Mouse (Mus musculus) midbrain, embryonic 11.5 days (tissue): Measurements from ENCODE around the gene Cfap61. TPM values are rescaled to one million over a fixed set of nuclear protein-coding genes. Genes with fewer than 3 reads are reported as not detected.
"Not testable (repeated sequence)": the region's sequence is repeated elsewhere in the genome, so short reads cannot be mapped to it uniquely, and the experiment has no call there.

ENCODE experiments used
- ATAC-seq: fragments of 200-750 bp; cut with Nextera tagmentation; 2 replicates; pipeline ENCODE4 v1.8.0; 2017; ENCODE audit warnings: moderate TSS enrichment, moderate library complexity; ENCODE audit not compliant: low FRiP score
- DNase-seq: peaks from one replicate; pipeline ENCODE4 v3.0.0; 2015; ENCODE audit warnings: low spot score; ENCODE audit errors: missing footprints
- H3K27ac ChIP-seq: fragments of 300-500 bp; sonication (generic); 2 replicates; pipeline ENCODE4 v1.5.1; 2014; ENCODE audit warnings: low read depth, low read length
- H3K27me3 ChIP-seq: fragments of 300-500 bp; sonication (generic); 2 replicates; pipeline ENCODE4 v1.6.1; 2014; ENCODE audit warnings: mild to moderate bottlenecking, low read length, moderate library complexity, mixed read lengths; ENCODE audit not compliant: control insufficient read depth, insufficient read depth
- H3K36me3 ChIP-seq: fragments of 300-500 bp; sonication (generic); 2 replicates; pipeline ENCODE4 v1.6.1; 2014; ENCODE audit warnings: mild to moderate bottlenecking, low read length, moderate library complexity, mixed read lengths; ENCODE audit not compliant: control insufficient read depth, insufficient read depth
- H3K4me1 ChIP-seq: fragments of 300-500 bp; sonication (generic); 2 replicates; pipeline ENCODE4 v1.6.1; 2014; ENCODE audit warnings: low read length; ENCODE audit not compliant: control insufficient read depth, insufficient read depth
- H3K4me2 ChIP-seq: fragments of 300-500 bp; sonication (generic); 2 replicates; pipeline ENCODE4 v1.6.1; 2014; ENCODE audit warnings: mild to moderate bottlenecking, moderate library complexity
- H3K4me3 ChIP-seq: fragments of 300-500 bp; sonication (generic); 2 replicates; pipeline ENCODE4 v1.5.1; 2014; ENCODE audit warnings: low read depth, low read length
- H3K9ac ChIP-seq: fragments of 300-500 bp; sonication (generic); 2 replicates; pipeline ENCODE4 v1.6.1; 2014; ENCODE audit warnings: low read length
- H3K9me3 ChIP-seq: fragments of 300-500 bp; sonication (generic); 2 replicates; pipeline ENCODE4 v1.6.1; 2016; ENCODE audit warnings: low read length; ENCODE audit not compliant: control insufficient read depth
- WGBS: fragments of 180-500 bp; shearing (Covaris S2); extraction: QIAGEN DNeasy Blood & Tissue Kit; methylation state at CpG from one replicate; pipeline ENCODE4 v1.1.7; 2014; 5-methylcytosine and 5-hydroxymethylcytosine counted together
- polyA plus RNA-seq: library from polyadenylated mRNA; unstranded; fragments of >200 nt; fragmentation: Nextera tagmentation; extraction: Ambion mirVana; gene quantifications from 2 replicates; pipeline ENCODE4 v1.2.1, GENCODE M21; 2014

Cfap61 gene
- polyA plus RNA-seq, 1 experiment from 2014 or later = 0.87 TPM

- WGBS = 85% methylated on average over 6 of the region's 6 CpGs
- Histone ChIP-seq H3K9ac (peak within 1 kb of the TSS; percentile 91; the same call in 1 of the 2 replicates), H3K4me2 (peak within 1 kb of the TSS; percentile 34; the same call in 1 of the 2 replicates), H3K9me3 (no peaks in the 10 kb centered on the region), H3K4me3 (peak within 1 kb of the TSS; percentile 93; the same call in 1 of the 2 replicates), H3K27me3 (no peaks in the 10 kb centered on the region), H3K27ac (no peak within 1 kb of the TSS), H3K4me1 (peaks cover 11% of the 10 kb centered on the region), H3K36me3 (no peaks in the 10 kb centered on the region)
- no peak for DNase-seq
- no peak for ATAC-seq
Observed at GRCm38 (mm10) chr2:145901861-145902260, 32.7 kb upstream of the Cfap61 start, which contains the start of gene Naa20. TSS of gene Naa20 (plus strand) at chr2:145902099.

- peak overlapping the region; percentile 91 for H3K9ac ChIP-seq
- H3K4me3 ChIP-seq = peak overlapping the region; percentile 93
- under 1% methylated on average over 67 of the region's 68 CpGs for WGBS
Observed at GRCm38 (mm10) chr2:145903061-145903901, 31.3 kb upstream of the Cfap61 start.

GRCm38 (mm10) chr2:145903983-145904616, 30.5 kb upstream of the Cfap61 start:
- H3K27ac ChIP-seq = no peak overlapping the region

More at GRCm38 (mm10) chr2:145903061-145903901, 31.3 kb upstream of the Cfap61 start:
- no peaks in the 10 kb centered on the region for H3K36me3 ChIP-seq
- no peaks in the 10 kb centered on the region for H3K9me3 ChIP-seq
- no peaks in the 10 kb centered on the region for H3K27me3 ChIP-seq
- peaks cover 11% of the 10 kb centered on the region for H3K4me1 ChIP-seq
- peak overlapping the region; percentile 44 for H3K27ac ChIP-seq
- H3K4me2 ChIP-seq = peak overlapping the region; percentile 75
- DNase-seq (peak; percentile 98), ATAC-seq (peak; percentile 98)

DNA sequence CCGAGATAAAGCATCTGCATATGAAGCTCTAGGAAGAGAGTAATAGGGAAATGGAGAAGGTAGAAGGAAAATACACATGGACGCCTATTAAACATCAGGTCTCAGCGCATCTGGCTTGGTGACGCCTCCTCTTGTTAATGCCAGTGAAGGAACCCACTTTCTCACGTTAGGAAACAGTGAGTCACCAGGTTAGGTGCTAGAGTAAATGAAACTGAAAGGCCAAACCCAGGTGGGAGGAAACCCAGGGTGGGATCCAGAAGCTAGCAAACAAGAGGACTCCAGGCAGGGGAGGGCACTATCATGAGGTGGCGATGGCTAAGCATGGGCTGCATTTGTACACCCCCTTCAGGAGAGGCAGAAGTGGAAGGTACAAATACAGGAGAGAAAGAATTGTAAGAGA, 29.4 kb upstream of the Cfap61 start:
- Histone ChIP-seq H3K27ac (no peak overlapping the region), H3K9me3 (no peaks in the 10 kb centered on the region), H3K9ac (no peak overlapping the region), H3K4me2 (no peak overlapping the region), H3K36me3 (no peaks in the 10 kb centered on the region; the same call in 1 of the 2 replicates), H3K27me3 (no peaks in the 10 kb centered on the region), H3K4me1 (peaks cover 11% of the 10 kb centered on the region), H3K4me3 (no peak overlapping the region)
- ATAC-seq (no peak), DNase-seq (no peak)
- 86% methylated on average over 6 of the region's 6 CpGs for WGBS

More at GRCm38 (mm10) chr2:145903983-145904616, 30.5 kb upstream of the Cfap61 start:
- WGBS = 36% methylated on average over 12 of the region's 12 CpGs
- no peaks in the 10 kb centered on the region; the same call in 1 of the 2 replicates for H3K36me3 ChIP-seq
- peak overlapping the region; percentile 91 for H3K9ac ChIP-seq
- peak overlapping the region; percentile 93 for H3K4me3 ChIP-seq
- peak overlapping the region; percentile 75 for H3K4me2 ChIP-seq
- H3K9me3 ChIP-seq = no peaks in the 10 kb centered on the region
- ATAC-seq (no peak), DNase-seq (no peak)
- peaks cover 11% of the 10 kb centered on the region for H3K4me1 ChIP-seq
- H3K27me3 ChIP-seq = no peaks in the 10 kb centered on the region

DNA sequence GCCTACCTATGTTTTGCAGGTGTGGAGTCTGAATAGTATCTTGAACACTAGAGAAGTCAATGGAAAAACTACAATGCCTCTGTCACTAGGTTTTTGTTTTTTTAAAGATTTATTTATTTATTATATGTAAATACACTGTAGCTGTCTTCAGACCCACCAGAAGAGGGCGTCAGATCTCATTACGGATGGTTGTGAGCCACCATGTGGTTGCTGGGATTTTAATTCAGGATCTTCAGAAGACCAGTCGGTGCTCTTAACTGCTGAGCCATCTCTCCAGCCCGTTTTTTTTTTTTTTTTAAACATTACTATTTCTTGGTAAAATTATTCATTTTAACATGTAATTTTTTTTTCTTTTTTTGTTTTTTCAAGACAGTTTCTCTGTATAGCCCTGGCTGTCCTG, 28.7 kb upstream of the Cfap61 start:
- H3K27ac ChIP-seq, H3K9me3 ChIP-seq, H3K4me2 ChIP-seq, ATAC-seq, H3K27me3 ChIP-seq, H3K4me3 ChIP-seq, H3K9ac ChIP-seq, H3K36me3 ChIP-seq, DNase-seq: not testable (repeated sequence)
- WGBS = 43% methylated on average over 4 of the region's 4 CpGs
- peaks cover 11% of the 10 kb centered on the region for H3K4me1 ChIP-seq

DNA sequence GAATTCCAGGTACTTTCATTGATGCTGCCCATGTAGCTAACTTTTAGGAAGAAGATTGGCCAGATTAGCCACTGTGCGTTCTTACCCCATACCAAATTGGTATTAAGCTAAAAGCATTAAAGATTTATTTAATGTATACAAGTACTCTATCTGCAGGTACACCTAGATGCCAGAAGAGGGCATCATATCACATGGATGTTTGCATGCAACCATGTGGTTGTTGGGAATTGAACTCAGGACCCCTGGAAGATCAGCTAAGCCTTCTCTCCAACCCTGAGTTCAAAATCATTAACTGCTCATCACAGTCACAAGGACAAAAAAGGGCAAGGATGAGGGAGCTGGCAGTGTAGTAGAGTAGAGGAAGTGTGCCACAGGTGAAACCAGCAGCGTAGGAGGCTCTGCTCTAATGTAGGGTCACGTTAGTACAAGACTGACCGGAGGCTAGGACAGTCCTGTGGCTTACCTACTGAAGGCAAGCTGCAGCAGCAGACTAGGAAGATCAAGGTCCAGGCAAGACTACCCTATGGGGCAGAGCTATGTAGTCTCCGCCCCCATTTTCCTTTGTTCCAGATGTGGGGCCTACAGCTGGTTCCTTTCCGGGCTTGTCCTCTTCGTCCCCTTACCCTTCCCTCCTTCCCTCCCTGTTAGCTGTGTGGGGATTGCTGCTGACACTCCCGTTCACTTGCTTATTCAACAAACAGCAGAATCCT, 13.5 kb upstream of the Cfap61 start:
- Histone ChIP-seq H3K36me3 (peaks cover 19% of the 10 kb centered on the region), H3K27me3 (no peaks in the 10 kb centered on the region), H3K9me3 (no peaks in the 10 kb centered on the region), H3K4me3 (no peak overlapping the region), H3K27ac (no peak overlapping the region), H3K9ac (no peak overlapping the region), H3K4me2 (no peak overlapping the region), H3K4me1 (no peaks in the 10 kb centered on the region)
- ATAC-seq = no peak
- DNase-seq = no peak
- WGBS = 91% methylated on average over 8 of the region's 8 CpGs

- no peak overlapping the region for H3K27ac ChIP-seq
- ATAC-seq (no peak), DNase-seq (no peak)
- H3K9me3 ChIP-seq = no peaks in the 10 kb centered on the region
- H3K4me1 ChIP-seq = peaks cover 7% of the 10 kb centered on the region
- no peaks in the 10 kb centered on the region for H3K36me3 ChIP-seq
- H3K4me3 ChIP-seq = no peak overlapping the region
- no peak overlapping the region for H3K4me2 ChIP-seq
- no peaks in the 10 kb centered on the region for H3K27me3 ChIP-seq
- H3K9ac ChIP-seq = no peak overlapping the region
- WGBS = 87% methylated on average over 8 of the region's 8 CpGs
Observed at GRCm38 (mm10) chr2:145936975-145937374, 2.4 kb downstream of the Cfap61 start.

- ATAC-seq = no peak
- Histone ChIP-seq H3K9ac (no peak overlapping the region), H3K4me2 (no peak overlapping the region), H3K36me3 (no peaks in the 10 kb centered on the region), H3K4me1 (no peaks in the 10 kb centered on the region), H3K9me3 (no peaks in the 10 kb centered on the region), H3K27ac (no peak overlapping the region), H3K4me3 (no peak overlapping the region), H3K27me3 (no peaks in the 10 kb centered on the region)
- DNase-seq = no peak
- WGBS = 74% methylated on average over 3 of the region's 3 CpGs
Observed at GRCm38 (mm10) chr2:145941403-145941802, 6.8 kb downstream of the Cfap61 start.
